Mouse (Mus musculus): ENCODE measurements around the gene Fam193a. TPM values are rescaled to one million over a fixed set of nuclear protein-coding genes. Genes with fewer than 3 reads are reported as not detected.

Fam193a gene
- polyA plus RNA-seq, 1 experiment from 2014 or later: 7.6 TPM

DNA sequence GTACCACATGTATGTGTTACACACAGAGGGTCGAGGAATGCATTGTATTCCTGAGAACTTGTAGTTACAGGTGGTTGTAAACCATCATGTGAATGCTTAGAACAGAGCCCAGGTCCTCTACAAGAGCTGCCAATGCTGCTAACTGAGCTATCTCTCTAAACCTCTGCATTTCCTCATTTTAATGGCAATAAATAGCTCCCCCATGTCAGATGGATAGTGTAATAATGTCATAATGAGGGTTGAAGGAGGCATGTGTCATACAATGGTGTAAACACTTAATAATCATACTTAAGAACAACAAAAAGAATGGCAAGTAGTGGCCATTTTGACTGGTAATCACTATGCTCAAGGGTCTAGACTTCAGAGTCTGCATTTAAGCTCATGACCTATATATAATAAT is 25.6 kb downstream of the Fam193a start:
- Histone ChIP-seq H3K27ac (no peak overlapping the region), H3K36me3 (no peaks in the 10 kb centered on the region), H3K4me3 (replicated peaks) (no peak overlapping the region), H3K27me3 (replicated peaks) (no peaks in the 10 kb centered on the region), H3K4me2 (replicated peaks) (no peak overlapping the region), H3K4me1 (replicated peaks) (no peaks in the 10 kb centered on the region), H3K9ac (no peak overlapping the region), H3K9me3 (no peaks in the 10 kb centered on the region)
- no peak for ATAC-seq
- 81% methylated on average over 1 of the region's 1 CpGs for WGBS

DNA sequence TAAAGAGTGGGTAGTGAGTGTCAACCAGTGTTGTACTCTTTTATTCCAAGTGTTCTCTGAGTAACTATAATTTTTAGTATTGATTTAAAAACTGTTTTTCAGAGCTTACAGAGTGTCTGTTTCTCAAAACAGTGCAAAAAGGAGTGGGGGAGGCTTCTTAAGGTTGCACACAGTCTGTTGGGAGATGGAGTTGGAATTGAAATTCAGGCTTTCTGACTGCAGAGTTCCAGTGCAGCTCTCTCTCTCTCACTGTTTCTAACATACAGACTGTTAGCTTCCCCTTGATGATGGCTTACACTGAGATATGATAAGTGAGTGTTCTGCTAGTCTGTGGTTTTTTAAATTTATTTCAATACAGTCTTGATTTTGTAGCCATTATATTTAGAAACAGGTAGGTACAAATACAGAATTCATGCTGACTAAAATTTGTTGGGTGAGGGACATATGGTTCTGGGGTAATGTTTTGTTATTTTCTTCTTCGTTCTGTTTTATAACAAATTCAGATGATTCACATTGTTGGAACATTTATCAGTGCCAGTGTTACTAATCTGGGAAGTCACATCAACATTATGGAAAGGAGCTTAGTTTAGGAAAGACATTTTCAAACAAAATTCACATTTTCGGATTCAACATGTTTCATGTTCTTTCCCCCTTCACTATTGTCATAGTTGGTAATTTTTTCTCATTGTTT is 26.3 kb downstream of the Fam193a start:
- Histone ChIP-seq H3K4me3 (replicated peaks) (no peak overlapping the region), H3K27me3 (replicated peaks) (no peaks in the 10 kb centered on the region), H3K9ac (no peak overlapping the region), H3K27ac (no peak overlapping the region), H3K36me3 (no peaks in the 10 kb centered on the region), H3K4me1 (replicated peaks) (no peaks in the 10 kb centered on the region), H3K9me3 (no peaks in the 10 kb centered on the region), H3K4me2 (replicated peaks) (no peak overlapping the region)
- no peak for ATAC-seq
- 79% methylated on average over 2 of the region's 2 CpGs for WGBS

DNA sequence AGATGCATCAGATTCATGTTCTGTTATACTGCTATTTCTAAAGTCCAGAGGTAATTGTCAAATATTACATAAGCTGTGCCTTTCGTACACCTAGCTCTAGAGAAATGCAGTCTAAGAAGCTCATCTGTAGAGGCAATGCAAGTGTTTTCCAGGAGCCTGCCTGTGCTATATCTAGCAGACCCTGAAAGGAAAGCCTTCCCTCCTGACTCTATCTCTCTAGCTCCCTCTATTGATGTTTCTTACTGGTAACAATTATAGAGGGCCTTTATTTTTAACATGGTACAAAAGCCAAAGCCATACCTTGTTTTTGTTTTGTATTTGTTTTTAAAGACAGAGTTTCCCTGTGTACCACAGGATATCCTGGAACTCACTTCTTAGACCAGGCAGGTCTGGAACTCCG is 28.1 kb downstream of the Fam193a start:
- Histone ChIP-seq H3K4me3 (replicated peaks) (no peak overlapping the region), H3K27ac (no peak overlapping the region), H3K4me2 (replicated peaks) (no peak overlapping the region), H3K27me3 (replicated peaks) (no peaks in the 10 kb centered on the region), H3K9me3 (no peaks in the 10 kb centered on the region), H3K4me1 (replicated peaks) (no peaks in the 10 kb centered on the region), H3K9ac (no peak overlapping the region), H3K36me3 (no peaks in the 10 kb centered on the region)
- 92% methylated on average over 2 of the region's 2 CpGs for WGBS
- ATAC-seq: no peak

DNA sequence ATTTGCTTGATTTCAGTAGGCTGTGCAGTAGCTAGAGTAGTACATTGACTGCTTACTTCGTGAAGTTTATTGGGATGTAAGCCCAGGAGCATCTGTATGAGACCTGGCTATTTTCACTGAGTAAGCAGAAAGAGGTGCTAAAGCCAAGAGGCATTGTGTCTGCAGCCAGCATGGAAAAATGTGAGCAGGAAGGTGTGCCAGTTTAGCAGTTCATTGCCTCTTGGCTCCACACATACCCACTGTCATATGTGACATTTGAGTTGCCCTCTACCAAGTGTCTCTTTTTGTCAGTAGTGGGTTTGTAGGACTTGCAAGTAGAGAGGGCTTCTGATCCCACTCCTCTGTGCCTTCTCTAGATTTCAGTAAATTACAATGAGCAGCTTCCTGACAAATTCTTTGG is 28.6 kb downstream of the Fam193a start:
- no peaks in the 10 kb centered on the region for H3K4me1 ChIP-seq (replicated peaks)
- no peaks in the 10 kb centered on the region for H3K36me3 ChIP-seq
- WGBS: 69% methylated on average over 1 of the region's 1 CpGs
- H3K27ac ChIP-seq: no peak overlapping the region
- no peaks in the 10 kb centered on the region for H3K27me3 ChIP-seq (replicated peaks)
- no peaks in the 10 kb centered on the region for H3K9me3 ChIP-seq
- no peak overlapping the region for H3K4me2 ChIP-seq (replicated peaks)
- no peak overlapping the region for H3K9ac ChIP-seq
- no peak for ATAC-seq
- H3K4me3 ChIP-seq (replicated peaks): no peak overlapping the region

DNA sequence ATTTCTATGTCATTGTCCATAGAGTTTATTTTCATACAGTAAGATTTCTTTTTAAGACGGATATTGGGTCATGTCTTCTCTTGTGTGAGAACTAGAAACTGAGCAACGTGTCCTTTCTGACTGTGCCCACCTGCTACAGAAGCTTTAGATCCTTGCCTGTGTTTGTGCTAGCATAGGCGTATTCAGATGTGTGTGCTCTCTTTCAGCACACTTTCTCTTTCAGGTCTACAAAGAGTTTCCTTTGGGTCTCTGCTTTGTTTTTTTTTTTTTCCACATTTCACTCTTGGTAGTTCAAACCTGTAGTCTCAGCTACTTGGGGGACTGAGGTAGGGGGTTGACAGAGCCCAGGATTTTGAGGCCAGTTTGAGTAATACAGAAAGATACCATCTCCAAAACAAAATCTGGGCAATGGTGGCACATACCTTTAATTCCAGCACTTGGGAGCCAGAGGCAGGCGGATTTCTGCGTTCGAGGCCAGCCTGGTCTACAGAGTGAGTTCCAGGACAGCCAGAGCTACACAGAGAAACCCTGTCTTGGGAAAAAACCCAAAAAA is 37.7 kb downstream of the Fam193a start:
- Histone ChIP-seq H3K9me3 (no peaks in the 10 kb centered on the region), H3K27me3 (replicated peaks) (no peaks in the 10 kb centered on the region), H3K4me2 (replicated peaks) (no peak overlapping the region), H3K27ac (no peak overlapping the region), H3K4me3 (replicated peaks) (no peak overlapping the region), H3K36me3 (no peaks in the 10 kb centered on the region), H3K9ac (no peak overlapping the region), H3K4me1 (replicated peaks) (peaks cover 3% of the 10 kb centered on the region; the same call in 1 of the 2 replicates)
- no peak for ATAC-seq
- WGBS: 87% methylated on average over 6 of the region's 6 CpGs

DNA sequence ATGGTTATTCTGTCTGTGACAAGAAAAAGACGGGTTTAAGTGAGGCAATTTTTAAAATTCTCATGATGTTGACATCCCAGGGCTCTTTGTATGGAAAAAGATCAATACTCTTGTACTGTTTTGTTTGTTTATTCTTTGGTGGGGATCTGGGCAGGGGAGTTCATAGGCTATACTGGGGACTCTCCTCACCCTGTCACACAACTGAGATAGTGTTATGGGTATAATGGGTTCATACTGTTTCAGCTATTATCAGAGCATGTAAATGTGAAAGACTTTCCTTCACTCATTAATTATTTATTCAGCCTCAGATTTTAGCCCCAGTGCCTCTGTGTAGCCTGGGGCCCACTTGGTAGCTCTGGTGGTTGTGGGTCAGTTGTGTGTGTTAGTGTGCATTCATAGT is 39.3 kb downstream of the Fam193a start:
- no peak for ATAC-seq
- Histone ChIP-seq H3K36me3 (no peaks in the 10 kb centered on the region), H3K4me3 (replicated peaks) (no peak overlapping the region), H3K9ac (no peak overlapping the region), H3K27ac (no peak overlapping the region), H3K27me3 (replicated peaks) (no peaks in the 10 kb centered on the region), H3K4me2 (replicated peaks) (no peak overlapping the region), H3K9me3 (no peaks in the 10 kb centered on the region), H3K4me1 (replicated peaks) (peaks cover 3% of the 10 kb centered on the region; the same call in 1 of the 2 replicates)
- 75% methylated on average over 1 of the region's 1 CpGs for WGBS

DNA sequence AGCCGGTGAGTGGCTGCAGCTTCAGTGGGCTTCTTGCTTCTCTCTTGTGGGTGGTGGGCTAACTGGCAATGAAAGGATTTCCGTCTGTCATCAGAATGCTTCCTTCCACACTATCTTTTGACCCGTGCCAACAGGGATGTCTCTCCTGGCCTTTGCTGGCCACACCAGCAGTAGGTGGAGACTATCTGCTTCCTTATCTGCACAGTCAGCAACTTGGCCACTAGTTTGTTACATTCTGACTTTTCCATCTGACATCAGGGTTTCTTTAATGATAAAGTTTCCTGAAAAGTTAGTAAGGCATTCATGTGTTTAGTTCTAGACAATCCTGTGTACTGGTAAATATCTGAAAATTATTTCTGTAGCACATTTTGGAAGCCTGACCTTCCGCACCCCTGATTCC is 41.1 kb downstream of the Fam193a start:
- no peaks in the 10 kb centered on the region for H3K36me3 ChIP-seq
- H3K4me2 ChIP-seq (replicated peaks): no peak overlapping the region
- H3K9me3 ChIP-seq: no peaks in the 10 kb centered on the region
- H3K9ac ChIP-seq: no peak overlapping the region
- peaks cover 3% of the 10 kb centered on the region; the same call in 1 of the 2 replicates for H3K4me1 ChIP-seq (replicated peaks)
- H3K4me3 ChIP-seq (replicated peaks): no peak overlapping the region
- 79% methylated on average over 4 of the region's 4 CpGs for WGBS
- no peaks in the 10 kb centered on the region for H3K27me3 ChIP-seq (replicated peaks)
- no peak overlapping the region for H3K27ac ChIP-seq
- no peak for ATAC-seq

DNA sequence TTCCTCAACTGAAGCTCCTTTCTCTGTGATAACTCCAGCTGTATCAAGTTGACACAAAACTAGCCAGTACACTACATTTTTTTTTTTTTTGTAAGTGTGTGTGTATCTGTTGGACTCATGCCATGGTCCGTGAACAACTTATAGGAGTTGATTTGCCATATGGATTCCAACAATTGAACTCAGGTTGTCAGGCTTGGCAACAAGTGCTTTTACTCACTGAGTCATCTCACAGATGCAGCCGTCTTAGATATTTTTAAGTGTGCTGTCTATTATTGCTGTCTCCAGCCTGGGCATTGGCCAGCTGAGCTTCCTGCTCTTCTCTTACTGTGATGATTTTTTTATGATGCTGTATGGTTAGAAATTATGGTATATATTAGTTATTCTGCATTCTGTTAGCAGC is 44.2 kb downstream of the Fam193a start:
- ATAC-seq: no peak
- H3K9me3 ChIP-seq: no peaks in the 10 kb centered on the region
- H3K27me3 ChIP-seq (replicated peaks): no peaks in the 10 kb centered on the region
- no peaks in the 10 kb centered on the region for H3K36me3 ChIP-seq
- no peak overlapping the region for H3K4me3 ChIP-seq (replicated peaks)
- H3K27ac ChIP-seq: no peak overlapping the region
- no peak overlapping the region for H3K4me2 ChIP-seq (replicated peaks)
- no peak overlapping the region for H3K9ac ChIP-seq
- H3K4me1 ChIP-seq (replicated peaks): peaks cover 3% of the 10 kb centered on the region; the same call in 1 of the 2 replicates
- 55% methylated on average over 2 of the region's 2 CpGs for WGBS

DNA sequence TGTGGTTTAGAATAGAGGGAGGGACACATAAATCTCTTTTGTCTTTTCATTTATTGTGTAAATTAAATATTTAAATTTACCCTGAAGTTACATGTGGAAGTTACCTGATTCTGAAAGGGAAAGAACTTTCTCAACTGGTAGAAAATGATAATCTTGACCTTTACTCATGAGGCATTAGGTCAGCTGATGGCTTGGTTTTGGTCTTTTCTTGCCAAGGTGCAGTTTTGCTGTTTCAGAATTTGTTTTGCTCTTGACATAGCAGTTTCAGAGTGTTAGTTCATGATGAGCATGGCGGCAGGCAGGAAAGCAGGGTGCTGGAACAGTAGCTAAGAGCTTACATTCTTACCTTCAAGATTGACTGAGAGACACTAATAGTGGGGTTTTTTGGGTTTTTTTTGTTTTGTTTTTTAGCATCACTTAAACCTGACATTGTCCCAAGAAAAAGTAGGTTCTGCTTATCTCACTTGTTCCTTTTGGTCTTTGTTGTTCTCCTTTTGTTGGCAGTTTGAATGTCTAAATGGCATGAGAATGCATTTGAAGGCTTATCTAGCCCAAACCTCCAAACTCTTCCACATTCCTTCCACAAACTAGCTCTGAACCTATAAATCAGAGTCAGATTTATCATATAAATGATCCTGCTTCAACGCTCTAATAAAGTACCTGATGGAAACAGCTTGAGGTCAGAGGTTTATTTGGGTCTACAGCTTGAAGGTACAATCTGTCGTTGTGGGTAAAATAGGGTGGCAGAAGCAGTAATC is 47.7 kb downstream of the Fam193a start:
- Histone ChIP-seq H3K4me2 (replicated peaks) (no peak overlapping the region), H3K27me3 (replicated peaks) (no peaks in the 10 kb centered on the region), H3K36me3 (peaks cover 7% of the 10 kb centered on the region; the same call in 1 of the 2 replicates), H3K9me3 (no peaks in the 10 kb centered on the region), H3K27ac (no peak overlapping the region), H3K4me3 (replicated peaks) (no peak overlapping the region), H3K4me1 (replicated peaks) (no peaks in the 10 kb centered on the region), H3K9ac (no peak overlapping the region)
- no peak for ATAC-seq
- WGBS: 82% methylated on average over 3 of the region's 3 CpGs

DNA sequence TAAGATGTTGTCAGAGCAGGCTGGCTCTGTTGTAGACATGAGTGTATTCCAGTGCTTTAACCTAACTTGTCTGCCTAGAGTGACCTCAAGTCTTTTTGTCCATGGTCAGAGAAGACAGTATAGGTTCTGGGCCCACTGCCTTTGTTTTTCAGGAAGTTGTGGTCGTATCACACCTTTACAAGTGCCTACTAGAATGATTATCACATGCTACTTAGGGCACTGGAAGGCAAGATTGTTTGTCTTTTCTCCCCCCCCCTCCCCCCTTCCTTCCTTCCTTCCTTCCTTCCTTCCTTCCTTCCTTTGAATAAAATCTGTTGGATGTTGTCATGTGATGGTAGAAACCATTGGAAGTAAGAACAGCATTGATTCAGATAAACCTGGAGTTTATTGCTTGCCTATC is 49.5 kb downstream of the Fam193a start:
- Histone ChIP-seq H3K9ac (no peak overlapping the region), H3K4me2 (replicated peaks) (no peak overlapping the region), H3K27me3 (replicated peaks) (no peaks in the 10 kb centered on the region), H3K4me3 (replicated peaks) (no peak overlapping the region), H3K36me3 (peaks cover 10% of the 10 kb centered on the region; the same call in 1 of the 2 replicates), H3K27ac (no peak overlapping the region), H3K9me3 (no peaks in the 10 kb centered on the region), H3K4me1 (replicated peaks) (no peaks in the 10 kb centered on the region)
- WGBS: 91% methylated on average over 1 of the region's 1 CpGs
- no peak for ATAC-seq

DNA sequence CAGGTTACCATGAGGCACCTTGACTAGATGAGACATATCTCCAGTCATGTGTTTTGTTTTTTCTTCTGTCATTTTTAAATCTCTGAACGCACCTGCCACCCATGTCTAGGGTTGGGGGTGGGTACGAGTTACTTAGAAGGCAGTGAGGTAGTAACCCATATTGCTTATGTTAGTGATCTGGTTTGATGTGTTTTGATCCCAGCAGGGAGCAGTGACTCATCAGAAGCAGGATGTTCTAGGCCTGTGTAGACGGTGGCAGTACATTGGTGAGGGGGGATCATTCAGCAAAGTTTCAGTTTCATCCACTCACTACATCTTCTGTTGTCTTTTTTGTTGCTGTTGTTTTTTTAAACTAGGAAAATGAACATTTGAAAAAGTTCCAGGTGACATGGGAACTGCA is 61.0 kb downstream of the Fam193a start:
- Histone ChIP-seq H3K4me2 (replicated peaks) (no peak overlapping the region), H3K9ac (no peak overlapping the region), H3K4me1 (replicated peaks) (no peaks in the 10 kb centered on the region), H3K9me3 (no peaks in the 10 kb centered on the region), H3K36me3 (peaks cover 22% of the 10 kb centered on the region), H3K27ac (no peak overlapping the region), H3K4me3 (replicated peaks) (no peak overlapping the region), H3K27me3 (replicated peaks) (no peaks in the 10 kb centered on the region)
- no peak for ATAC-seq
- WGBS: 90% methylated on average over 3 of the region's 3 CpGs

DNA sequence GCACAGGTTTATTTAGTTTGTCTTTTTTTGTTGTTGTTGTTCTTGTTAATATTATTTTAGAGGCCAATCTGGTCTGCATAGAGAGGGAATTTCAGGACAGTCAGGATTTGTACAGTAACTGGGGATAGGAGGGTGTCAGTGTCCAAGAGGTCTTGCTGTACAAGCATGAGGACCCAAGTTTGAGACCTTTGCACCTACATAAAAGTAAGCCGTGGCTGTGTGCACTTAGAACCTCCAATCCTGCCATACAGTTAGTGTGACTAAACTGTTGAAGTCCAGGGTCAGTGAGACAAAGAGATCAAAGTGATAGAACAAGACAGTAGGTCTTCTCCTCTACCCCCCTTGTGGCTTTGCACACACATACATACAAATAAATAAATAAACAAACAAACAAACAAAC is 64.1 kb downstream of the Fam193a start:
- WGBS: 74% methylated on average over 1 of the region's 1 CpGs
- Histone ChIP-seq H3K9me3 (no peaks in the 10 kb centered on the region), H3K27me3 (replicated peaks) (no peaks in the 10 kb centered on the region), H3K36me3 (peaks cover 18% of the 10 kb centered on the region), H3K4me2 (replicated peaks) (no peak overlapping the region), H3K4me3 (replicated peaks) (no peak overlapping the region), H3K27ac (no peak overlapping the region), H3K9ac (no peak overlapping the region), H3K4me1 (replicated peaks) (no peaks in the 10 kb centered on the region)
- no peak for ATAC-seq
